In genomic region chr3:27511765-27512164, GRCm38 (mm10) we compare ENCODE assay signal across 16 mouse cellular contexts.
"Had no signal": no experiment of that assay in that cellular context is flagged by ENCODE, and none has a peak within 500 bp of the region (broad histone marks: within the 10 kb centered on the region; RNA-seq: fewer than 3 reads in every experiment).

No protein-coding gene starts in this region.

- H3K36me3 ChIP-seq: midbrain, embryonic 15.5 days; neural tube, embryonic 12.5 days had no signal

- ATAC-seq: intestine, embryonic 16.5 days; lung, postnatal 0 days; midbrain, embryonic 15.5 days had no signal

- DNase-seq: kidney, adult 8-10 months; kidney, postnatal 36 days; layer of hippocampus, adult 9-11 months; layer of hippocampus, postnatal 36 days; lung, adult 2 months; lung, postnatal 36 days; thymus, postnatal 36 days had no signal

- H3K27me3 ChIP-seq: liver, embryonic 15.5 days; midbrain, embryonic 15.5 days; neural tube, embryonic 12.5 days; stomach, embryonic 15.5 days had no signal

- H3K4me2 ChIP-seq: liver, embryonic 11.5 days; liver, embryonic 15.5 days; midbrain, embryonic 15.5 days; neural tube, embryonic 12.5 days; stomach, embryonic 15.5 days had no signal

- H3K9ac ChIP-seq: liver, embryonic 15.5 days; midbrain, embryonic 15.5 days; neural tube, embryonic 12.5 days; stomach, embryonic 15.5 days had no signal

- H3K4me3 ChIP-seq: limb, embryonic 10.5 days; liver, embryonic 15.5 days; midbrain, embryonic 15.5 days; neural tube, embryonic 12.5 days; stomach, embryonic 15.5 days had no signal

- H3K9me3 ChIP-seq: limb, embryonic 10.5 days; liver, embryonic 15.5 days; midbrain, embryonic 15.5 days; neural tube, embryonic 12.5 days; stomach, embryonic 15.5 days had no signal

- H3K27ac ChIP-seq: kidney, postnatal 0 days; limb, embryonic 10.5 days; liver, embryonic 15.5 days; midbrain, embryonic 15.5 days; neural tube, embryonic 12.5 days; stomach, embryonic 15.5 days had no signal

- H3K4me1 ChIP-seq: limb, embryonic 10.5 days; liver, embryonic 15.5 days; midbrain, embryonic 15.5 days; neural tube, embryonic 12.5 days; stomach, embryonic 15.5 days had no signal
